Mouse (Mus musculus) forebrain, postnatal 0 days (tissue): ENCODE data around the gene Hprt. TPM values are rescaled to one million over a fixed set of nuclear protein-coding genes. Genes with fewer than 3 reads are reported as not detected.
"Not testable (repeated sequence)": the region's sequence is repeated elsewhere in the genome, so short reads cannot be mapped to it uniquely, and the experiment has no call there.

Experiments used
- ATAC-seq: fragments of 200-750 bp; cut with Nextera tagmentation; 2 replicates; pipeline ENCODE4 v1.8.0; 2017; ENCODE audit warnings: mild to moderate bottlenecking, moderate library complexity
- DNase-seq: peaks from one replicate; pipeline ENCODE4 v3.0.0-alpha.2; 2015
- H3K27ac ChIP-seq: fragments of 300-500 bp; sonication (generic); 2 replicates; pipeline ENCODE4 v1.5.1; 2014; ENCODE audit warnings: low read depth, mild to moderate bottlenecking, antibody characterized with exemption, low read length, moderate library complexity, mixed read lengths
- H3K27me3 ChIP-seq: fragments of 300-500 bp; sonication (generic); 2 replicates; pipeline ENCODE4 v1.6.1; 2014; ENCODE audit warnings: mild to moderate bottlenecking, low read length, mixed read lengths; ENCODE audit not compliant: insufficient read depth
- H3K36me3 ChIP-seq: fragments of 300-500 bp; sonication (generic); 2 replicates; pipeline ENCODE4 v1.6.1; 2014; ENCODE audit warnings: mild to moderate bottlenecking, moderate library complexity; ENCODE audit not compliant: insufficient read depth
- H3K4me1 ChIP-seq: fragments of 300-500 bp; sonication (generic); 2 replicates; pipeline ENCODE4 v1.6.1; 2014; ENCODE audit warnings: antibody characterized with exemption; ENCODE audit not compliant: insufficient read depth
- H3K4me2 ChIP-seq: fragments of 300-500 bp; sonication (generic); 2 replicates; pipeline ENCODE4 v1.6.1; 2014; ENCODE audit warnings: low read depth, mild to moderate bottlenecking, moderate library complexity
- H3K4me3 ChIP-seq: fragments of 300-500 bp; sonication (generic); 2 replicates; pipeline ENCODE4 v1.5.1; 2014; ENCODE audit warnings: low read depth, low read length, mixed read lengths
- H3K9ac ChIP-seq: fragments of 300-500 bp; sonication (generic); 2 replicates; pipeline ENCODE4 v1.6.1; 2014; ENCODE audit warnings: mild to moderate bottlenecking
- H3K9me3 ChIP-seq: fragments of 300-500 bp; sonication (generic); 2 replicates; pipeline ENCODE4 v1.6.1; 2016; ENCODE audit warnings: low read length
- CTCF ChIP-seq: sonication (generic); IDR thresholded peaks from 2 replicates; pipeline ENCODE4 v1.5.1; 2016; ENCODE audit warnings: antibody characterized with exemption, control low read depth, low read depth
- WGBS: fragments of 180-500 bp; shearing (Covaris S2); extraction: QIAGEN DNeasy Blood & Tissue Kit; methylation state at CpG from one replicate; pipeline ENCODE4 v1.1.7; 2014; 5-methylcytosine and 5-hydroxymethylcytosine counted together
- polyA plus RNA-seq: library from polyadenylated mRNA; unstranded; fragments of >200 nt; fragmentation: Nextera tagmentation; extraction: Ambion mirVana; gene quantifications from 2 replicates; pipeline ENCODE4 v1.2.1, GENCODE M21; 2015
- total RNA-seq: library from RNA; depleted of rRNA; stranded (reverse); fragments of >200 nt; gene quantifications from 2 replicates; pipeline ENCODE4 v1.2.3, GENCODE M21; 2014

Hprt gene
- total and polyA plus RNA-seq, 2 experiments from 2014 or later: 59.0 to 162 TPM

- Histone ChIP-seq H3K4me1 (no peaks in the 10 kb centered on the region), H3K4me3 (no peak overlapping the region), H3K9me3 (no peaks in the 10 kb centered on the region), H3K27me3 (no peaks in the 10 kb centered on the region), H3K27ac (no peak overlapping the region), H3K4me2 (no peak overlapping the region), H3K9ac (no peak overlapping the region), H3K36me3 (no peaks in the 10 kb centered on the region)
- no peak for TF ChIP-seq CTCF
- DNase-seq: no peak
- no peak for ATAC-seq
- 80% methylated on average over 2 of the region's 2 CpGs for WGBS
Measured at GRCm38 (mm10) chrX:53023021-53023420, 35.1 kb downstream of the Hprt start.

- H3K9ac ChIP-seq, DNase-seq, H3K4me2 ChIP-seq, H3K36me3 ChIP-seq, H3K27me3 ChIP-seq, H3K4me1 ChIP-seq, H3K9me3 ChIP-seq, H3K27ac ChIP-seq, H3K4me3 ChIP-seq: not testable (repeated sequence)
- ATAC-seq: peak; percentile 61; the same call in 1 of the 2 replicates
- peak; percentile 45 for TF ChIP-seq CTCF
- WGBS: 24% methylated on average over 3 of the region's 3 CpGs
Measured at GRCm38 (mm10) chrX:53024268-53024667, 36.3 kb downstream of the Hprt start.

GRCm38 (mm10) chrX:53025471-53026223 lies 37.7 kb downstream of the Hprt start:
- peak; percentile 17; the same call in 1 of the 2 replicates for TF ChIP-seq CTCF
- Histone ChIP-seq H3K9ac (no peak overlapping the region), H3K4me3 (no peak overlapping the region), H3K36me3 (no peaks in the 10 kb centered on the region), H3K9me3 (no peaks in the 10 kb centered on the region), H3K4me2 (no peak overlapping the region), H3K4me1 (no peaks in the 10 kb centered on the region), H3K27me3 (no peaks in the 10 kb centered on the region), H3K27ac (no peak overlapping the region)
- DNase-seq: no peak
- WGBS: 79% methylated on average over 11 of the region's 11 CpGs
- ATAC-seq: no peak

GRCm38 (mm10) chrX:53029559-53029958 lies 41.6 kb downstream of the Hprt start:
- no peaks in the 10 kb centered on the region for H3K4me1 ChIP-seq
- H3K27ac ChIP-seq: no peak overlapping the region
- no peak overlapping the region for H3K4me3 ChIP-seq
- H3K9ac ChIP-seq: no peak overlapping the region
- H3K27me3 ChIP-seq: no peaks in the 10 kb centered on the region
- no peak overlapping the region for H3K4me2 ChIP-seq
- 83% methylated on average over 5 of the region's 5 CpGs for WGBS
- TF ChIP-seq CTCF: no peak
- DNase-seq (no peak), ATAC-seq (no peak)
- H3K36me3 ChIP-seq: no peaks in the 10 kb centered on the region
- no peaks in the 10 kb centered on the region for H3K9me3 ChIP-seq

- H3K9me3 ChIP-seq: no peaks in the 10 kb centered on the region
- ATAC-seq (no peak), DNase-seq (no peak)
- H3K27ac ChIP-seq: no peak overlapping the region
- H3K36me3 ChIP-seq: no peaks in the 10 kb centered on the region
- TF ChIP-seq CTCF: no peak
- H3K4me1 ChIP-seq: no peaks in the 10 kb centered on the region
- no peak overlapping the region for H3K4me3 ChIP-seq
- H3K27me3 ChIP-seq: no peaks in the 10 kb centered on the region
- no peak overlapping the region for H3K9ac ChIP-seq
- H3K4me2 ChIP-seq: no peak overlapping the region
- WGBS: 87% methylated on average over 4 of the region's 4 CpGs
Measured at GRCm38 (mm10) chrX:53038194-53038593, 50.3 kb downstream of the Hprt start.

GRCm38 (mm10) chrX:53039651-53040050 lies 51.7 kb downstream of the Hprt start:
- no peak overlapping the region for H3K27ac ChIP-seq
- no peaks in the 10 kb centered on the region for H3K9me3 ChIP-seq
- no peak overlapping the region for H3K4me2 ChIP-seq
- H3K4me1 ChIP-seq: no peaks in the 10 kb centered on the region
- ATAC-seq (no peak), DNase-seq (no peak)
- 65% methylated on average over 5 of the region's 5 CpGs for WGBS
- H3K4me3 ChIP-seq: no peak overlapping the region
- H3K36me3 ChIP-seq: no peaks in the 10 kb centered on the region
- no peaks in the 10 kb centered on the region for H3K27me3 ChIP-seq
- TF ChIP-seq CTCF: no peak
- H3K9ac ChIP-seq: no peak overlapping the region

GRCm38 (mm10) chrX:53040138-53040537 lies 52.2 kb downstream of the Hprt start:
- DNase-seq (no peak), ATAC-seq (no peak)
- Histone ChIP-seq H3K4me3 (no peak overlapping the region), H3K27ac (no peak overlapping the region), H3K9me3 (no peaks in the 10 kb centered on the region), H3K36me3 (no peaks in the 10 kb centered on the region), H3K9ac (no peak overlapping the region), H3K27me3 (no peaks in the 10 kb centered on the region), H3K4me2 (no peak overlapping the region), H3K4me1 (no peaks in the 10 kb centered on the region)
- no peak for TF ChIP-seq CTCF
- 88% methylated on average over 6 of the region's 6 CpGs for WGBS
